Mouse (Mus musculus): Measurements from ENCODE around the gene Txnip. TPM values are rescaled to one million over a fixed set of nuclear protein-coding genes. Genes with fewer than 3 reads are reported as not detected.
"Not testable (repeated sequence)": the region's sequence is repeated elsewhere in the genome, so short reads cannot be mapped to it uniquely, and the experiment has no call there.

Txnip gene
- 100 to 1,000 TPM; 343 to 504 TPM for total RNA-seq (2021)
- long read RNA-seq, experiment 1, transcript Txnip-202 (8 exons, 2,827 nt), result major isoform, 9 of 59 reads
- long read RNA-seq, experiment 1, partial matches to known transcripts, result 11 of 59 reads
- long read RNA-seq, experiment 1, other reads (novel, unspliced or antisense), result 32 of 59 reads
- long read RNA-seq, experiment 2, transcript Txnip-201 (8 exons, 2,795 nt), result minor isoform, 9 of 55 reads
- long read RNA-seq, experiment 2, transcript Txnip-202 (8 exons, 2,827 nt), result major isoform, 14 of 55 reads
- long read RNA-seq, experiment 2, partial matches to known transcripts, result 11 of 55 reads
- long read RNA-seq, experiment 2, other reads (novel, unspliced or antisense), result 16 of 55 reads

DNA sequence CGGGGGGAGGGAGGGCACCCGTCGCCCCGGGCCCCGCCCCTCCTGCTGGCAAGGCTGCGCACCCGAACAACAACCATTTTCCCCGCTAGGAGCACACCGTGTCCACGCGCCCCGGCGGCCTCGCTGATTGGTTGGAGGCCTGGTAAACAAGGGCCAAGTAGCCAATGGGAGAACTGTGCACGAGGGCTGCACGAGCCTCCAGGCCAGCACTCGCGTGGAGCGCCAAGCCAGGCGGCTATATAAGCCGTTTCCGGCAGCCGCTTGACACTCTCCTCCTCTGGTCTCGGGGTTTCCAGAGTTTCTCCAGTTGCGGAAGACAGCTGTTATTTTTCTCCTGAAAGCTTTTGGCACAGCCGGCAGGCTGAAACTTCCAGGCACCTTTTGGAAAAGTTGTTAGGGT lies at the start of gene Txnip:
Txnip (plus strand) TSS at position 264 of the 400 bp plus-strand sequence.
- DNase-seq, result peak; percentile 100

DNA sequence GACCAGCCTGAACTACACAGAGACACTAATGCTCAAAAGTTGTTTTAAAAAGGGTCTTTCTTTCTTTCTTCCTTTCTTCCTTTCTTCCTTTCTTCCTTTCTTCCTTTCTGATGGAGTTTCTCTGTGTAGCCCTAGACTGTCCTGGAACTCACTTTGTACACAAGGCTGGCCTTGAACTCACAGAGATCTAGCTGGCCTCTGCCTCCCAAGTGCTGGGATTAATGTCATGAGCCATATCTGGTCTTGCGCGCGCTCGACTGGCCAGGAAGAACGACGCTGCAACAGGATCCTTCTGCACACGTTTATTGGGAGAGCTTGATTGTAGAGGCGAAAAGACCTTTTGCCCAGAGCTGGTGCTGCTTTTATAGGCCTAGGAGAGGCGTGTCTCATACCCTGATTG lies 49.8 kb upstream of the Txnip start:
- DNase-seq, result not testable (repeated sequence)

DNA sequence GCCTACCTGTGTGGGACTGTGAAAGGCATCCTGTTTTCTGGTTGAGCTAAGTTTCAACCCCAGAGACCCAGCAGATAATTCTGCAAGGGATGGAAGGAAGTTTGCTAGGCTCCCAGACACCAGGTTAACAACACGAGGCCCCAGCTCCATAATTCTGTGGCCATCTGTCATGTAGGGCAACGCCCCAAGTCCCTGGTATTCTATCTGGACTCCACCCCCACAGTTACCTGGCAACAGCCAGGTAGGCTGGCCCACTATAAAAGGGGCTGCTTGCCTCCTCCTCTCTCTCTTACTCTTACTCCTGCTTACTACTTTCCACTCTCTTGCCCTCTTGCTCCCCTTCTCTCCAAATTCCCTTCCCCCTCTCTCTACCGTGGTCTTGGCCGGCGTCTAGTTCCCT lies 37.6 kb upstream of the Txnip start:
- DNase-seq, result no peak

DNA sequence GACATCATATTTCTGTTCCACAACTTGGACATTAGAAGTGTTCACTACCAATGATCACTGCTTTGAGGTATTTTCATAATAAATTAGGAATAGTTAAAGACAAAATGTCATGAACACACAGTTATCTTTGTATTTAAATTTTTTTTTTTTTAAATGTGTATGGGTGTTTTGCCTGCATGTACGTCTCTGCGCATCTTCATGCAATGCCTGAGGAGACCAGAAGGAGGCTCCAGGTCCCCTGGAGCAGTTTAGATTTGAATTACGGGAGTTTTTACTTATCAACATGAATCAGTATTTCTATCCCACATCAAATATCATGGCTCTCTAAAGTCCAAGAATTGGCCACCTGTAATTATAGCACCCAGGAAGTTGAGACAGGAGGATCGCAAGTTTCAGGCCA lies 35.6 kb upstream of the Txnip start:
- no peak for DNase-seq

DNA sequence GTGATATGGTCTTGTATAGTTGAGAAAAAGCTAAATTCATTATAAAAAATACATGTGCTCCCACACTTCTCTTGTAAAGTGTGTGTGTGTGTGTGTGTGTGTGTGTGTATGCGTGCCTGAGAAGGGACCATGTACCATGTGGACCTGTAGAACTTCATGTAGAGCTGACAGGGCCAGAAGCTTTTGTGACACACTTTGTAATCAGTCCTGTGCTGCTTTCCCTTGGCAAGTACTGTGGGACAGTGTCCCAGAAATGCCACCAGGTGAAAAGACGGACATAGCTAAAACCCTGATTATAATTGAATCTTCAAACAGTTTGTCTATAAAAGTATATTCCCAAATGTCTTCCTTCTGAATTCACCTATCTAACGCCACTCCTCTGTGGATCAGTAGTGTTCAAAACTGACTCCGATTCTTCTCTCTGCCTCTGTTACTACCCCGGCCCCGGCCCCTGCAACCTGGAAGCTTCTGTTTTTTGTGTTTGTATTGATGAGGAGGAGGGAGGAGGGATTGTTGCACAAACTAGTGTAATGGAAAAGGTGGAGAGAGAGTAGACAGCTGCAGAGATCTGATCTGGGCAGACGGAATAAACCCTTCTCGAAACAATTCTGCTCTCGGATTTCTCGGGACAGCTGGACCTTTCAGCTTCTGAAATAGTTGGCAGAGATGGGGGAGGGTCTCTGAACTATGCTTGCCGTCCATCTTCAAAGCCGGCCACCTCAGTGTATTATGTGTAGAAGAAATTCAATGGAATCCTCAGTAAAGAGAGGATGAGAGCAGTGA lies 33.5 kb upstream of the Txnip start:
- no peak for DNase-seq

DNA sequence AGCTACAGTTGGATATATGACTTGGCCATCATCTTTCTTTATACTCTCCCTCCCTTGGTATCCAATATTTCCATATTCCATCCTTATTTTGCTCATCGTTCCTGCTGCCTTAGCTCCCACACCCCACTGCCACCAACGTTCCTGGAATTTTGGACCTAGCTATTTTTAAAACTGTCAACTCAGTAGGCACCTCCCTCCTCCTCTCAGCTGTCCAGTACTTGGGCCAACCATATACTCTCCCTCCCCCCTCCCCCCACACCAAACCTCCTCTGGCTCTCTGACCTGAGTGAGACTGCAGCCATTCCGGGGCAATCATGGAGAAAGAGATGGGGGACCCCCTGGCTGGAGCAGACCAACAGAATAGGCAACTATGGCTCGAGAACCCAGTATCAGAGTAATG lies 32.8 kb upstream of the Txnip start, which contains the start of gene Hfe2:
Hfe2 (plus strand) TSS at position 259 of the 400 bp plus-strand sequence.
- DNase-seq, result peak; percentile 54

DNA sequence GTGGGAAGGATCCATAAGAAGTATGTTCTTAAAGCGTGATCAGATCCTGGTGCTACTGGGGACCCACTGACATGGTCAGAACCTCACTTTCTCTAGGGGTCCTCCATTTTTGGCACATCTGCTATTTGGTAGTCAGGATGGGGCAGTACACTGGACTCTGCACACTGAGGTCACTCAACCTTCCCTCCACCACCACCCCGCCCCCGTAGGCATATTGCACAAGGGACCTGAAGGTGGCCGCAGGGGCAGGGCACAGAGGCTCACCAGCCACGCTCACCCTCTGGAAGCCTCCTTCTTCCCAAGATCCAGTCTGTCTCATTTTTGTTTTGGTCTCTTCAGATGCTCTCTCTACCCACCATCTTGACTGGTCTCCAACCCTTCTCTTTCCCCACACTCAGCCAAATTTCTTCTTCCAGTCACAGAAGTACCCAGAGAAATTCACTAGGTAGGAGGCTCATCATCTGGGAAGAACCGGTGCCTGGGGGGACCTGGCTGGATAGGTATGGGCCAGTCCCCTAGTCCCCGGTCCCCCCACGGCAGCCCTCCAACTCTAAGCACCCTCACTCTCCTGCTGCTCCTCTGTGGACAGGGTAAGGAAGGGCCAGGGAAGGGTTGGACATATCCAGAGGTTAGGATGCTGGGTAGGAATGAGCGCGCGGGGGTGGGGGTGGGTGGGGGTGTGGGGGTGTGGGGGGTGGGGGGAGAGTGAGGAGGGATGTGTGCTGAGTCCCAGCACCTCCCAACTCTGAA lies 31.6 kb upstream of the Txnip start:
- DNase-seq, result peak; percentile 52

DNA sequence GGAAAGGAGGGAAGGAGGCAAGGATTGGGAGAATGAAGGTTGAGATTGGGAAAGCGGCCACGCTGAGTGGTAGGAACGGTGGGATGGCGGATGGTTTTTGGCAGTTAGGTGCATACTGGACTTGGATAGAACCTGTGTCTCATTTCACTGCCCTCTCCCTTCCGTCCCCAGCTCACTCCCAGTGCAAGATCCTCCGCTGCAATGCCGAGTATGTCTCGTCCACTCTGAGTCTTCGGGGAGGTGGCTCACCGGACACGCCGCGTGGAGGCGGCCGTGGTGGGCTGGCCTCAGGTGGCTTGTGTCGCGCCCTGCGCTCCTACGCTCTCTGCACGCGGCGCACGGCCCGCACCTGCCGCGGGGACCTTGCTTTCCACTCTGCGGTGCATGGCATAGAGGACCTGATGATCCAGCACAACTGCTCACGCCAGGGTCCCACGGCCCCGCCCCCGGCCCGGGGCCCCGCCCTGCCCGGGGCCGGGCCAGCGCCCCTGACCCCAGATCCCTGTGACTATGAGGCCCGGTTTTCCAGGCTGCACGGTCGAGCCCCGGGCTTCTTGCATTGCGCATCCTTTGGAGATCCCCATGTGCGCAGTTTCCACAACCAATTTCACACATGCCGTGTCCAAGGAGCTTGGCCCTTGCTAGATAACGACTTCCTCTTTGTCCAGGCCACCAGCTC lies 30.8 kb upstream of the Txnip start:
- DNase-seq, result no peak

DNA sequence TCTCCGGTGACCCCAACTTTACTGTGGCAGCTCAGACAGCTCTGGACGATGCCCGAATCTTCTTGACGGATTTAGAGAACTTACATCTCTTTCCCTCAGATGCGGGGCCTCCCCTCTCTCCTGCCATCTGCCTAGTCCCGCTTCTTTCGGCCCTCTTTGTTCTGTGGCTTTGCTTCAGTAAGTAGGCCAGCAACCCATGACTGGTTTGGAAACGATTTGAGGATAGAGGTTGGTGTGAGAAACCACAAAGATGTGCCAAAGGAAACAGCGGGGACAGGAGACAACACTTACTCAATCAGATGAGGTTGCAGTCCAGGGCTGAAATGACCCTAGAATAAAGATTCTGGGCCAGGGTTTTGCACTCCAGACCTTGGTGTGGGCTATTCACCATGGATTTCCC lies 29.3 kb upstream of the Txnip start:
- no peak for DNase-seq

DNA sequence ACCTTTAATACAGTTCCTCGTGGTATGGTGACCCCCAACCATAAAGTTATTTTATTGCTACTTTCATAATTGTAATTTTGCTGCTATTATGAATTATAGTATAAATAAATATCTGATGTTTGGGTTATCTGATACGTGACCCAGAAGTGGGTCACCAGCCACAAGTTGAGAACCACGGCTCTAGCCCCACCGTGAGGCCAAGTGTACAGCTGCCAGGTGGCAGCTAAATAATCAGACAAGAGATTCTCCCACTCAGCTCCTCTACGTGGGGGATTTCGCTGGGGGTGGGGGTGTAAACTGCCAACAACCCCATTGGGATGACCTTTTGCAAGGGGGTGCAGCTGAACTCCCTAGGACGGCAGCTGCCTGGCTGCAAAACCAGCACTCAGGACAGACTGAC lies 25.7 kb upstream of the Txnip start:
- DNase-seq, result no peak

DNA sequence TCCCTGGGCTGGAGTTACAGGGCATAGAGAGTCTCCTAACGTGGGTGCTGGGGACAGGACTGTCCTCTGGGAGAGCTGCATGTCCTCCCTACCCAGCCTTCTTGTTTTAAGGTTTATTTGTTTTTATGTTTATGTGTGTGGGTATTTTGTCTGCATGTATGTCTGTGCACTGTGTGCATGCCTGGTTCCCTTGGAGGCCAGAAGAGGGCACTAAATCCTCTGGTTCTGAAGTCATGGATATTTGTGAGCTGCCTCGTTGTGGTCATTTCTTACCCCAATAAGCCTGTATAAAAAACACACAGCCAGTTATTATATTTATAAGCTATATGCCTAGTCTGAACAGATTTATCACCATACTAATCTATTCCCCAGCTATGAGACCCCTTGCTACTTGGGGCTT lies 23.5 kb upstream of the Txnip start:
- DNase-seq, result no peak

DNA sequence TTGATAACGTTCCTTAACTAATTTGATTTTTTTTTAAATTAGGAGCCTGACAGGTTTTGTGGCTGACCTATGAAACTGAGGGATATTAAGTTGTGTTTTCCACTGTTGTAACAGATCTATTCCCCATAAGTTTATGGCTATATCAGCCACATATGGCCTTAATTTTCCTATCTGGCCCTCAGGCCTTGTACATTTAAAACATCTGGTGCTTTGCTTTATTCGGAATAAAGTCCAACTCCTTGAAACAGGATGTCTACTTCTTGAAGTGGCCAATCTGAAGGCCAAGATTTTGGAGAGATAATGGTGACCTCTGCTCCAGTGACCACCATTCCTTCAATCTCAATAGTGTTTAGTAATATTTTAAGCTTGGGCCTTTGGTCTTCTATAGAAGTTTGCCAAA lies 18.4 kb upstream of the Txnip start:
- no peak for DNase-seq

DNA sequence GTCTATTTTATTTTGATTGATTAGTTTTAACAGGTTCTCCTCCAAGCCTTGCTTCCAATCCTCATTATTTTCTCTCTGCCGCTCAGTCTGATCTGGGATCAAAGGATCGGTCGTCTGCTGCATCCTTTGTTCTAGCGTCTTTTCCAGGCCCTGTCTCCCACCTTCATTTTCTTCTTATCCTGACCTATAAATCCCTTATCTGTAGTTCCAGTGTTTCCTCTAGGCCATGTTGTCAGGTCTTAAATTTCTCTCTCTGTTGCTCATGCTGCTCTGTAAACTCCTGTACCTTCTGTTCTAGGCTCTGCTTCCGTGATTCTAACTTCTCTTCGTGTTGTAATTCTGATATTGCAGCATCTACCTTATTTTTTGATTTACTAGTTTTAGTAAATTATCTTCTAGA lies 17.0 kb upstream of the Txnip start:
- DNase-seq, result no peak

DNA sequence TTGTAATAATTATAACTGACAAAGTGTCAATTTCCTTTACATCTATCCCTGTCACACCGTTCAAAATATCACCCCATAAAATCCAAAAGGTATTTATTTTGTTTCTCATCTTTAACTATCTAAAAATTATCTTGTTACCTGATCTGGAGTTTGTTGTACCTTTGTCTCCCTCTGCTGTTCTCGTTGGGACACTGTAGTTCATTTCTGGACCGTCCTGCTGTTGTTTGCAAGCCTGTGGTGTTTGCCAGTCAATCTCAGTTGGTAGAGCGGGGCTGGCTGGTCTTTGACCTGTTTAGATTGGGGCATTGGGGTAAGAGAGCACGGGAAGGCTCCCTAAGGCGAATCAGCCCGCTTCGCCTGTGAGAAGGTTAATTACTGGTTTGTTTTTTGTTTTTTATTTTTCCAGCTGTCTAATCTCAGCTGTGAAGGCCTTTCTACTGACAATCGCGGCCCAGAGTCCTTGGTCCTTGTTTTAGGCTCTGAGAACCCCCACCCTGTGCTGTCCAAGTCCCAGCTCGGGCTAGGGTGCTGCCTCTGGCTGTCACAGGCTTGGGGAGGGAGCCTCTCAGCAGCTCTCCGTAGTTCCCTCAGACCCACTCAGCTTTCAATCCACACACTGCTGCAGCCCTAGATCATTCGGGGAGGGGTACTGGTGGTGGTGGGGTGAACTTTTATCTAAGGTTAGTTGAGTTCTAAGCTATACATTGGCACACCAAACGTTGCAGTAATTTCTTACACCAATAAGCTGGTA lies 16.3 kb upstream of the Txnip start:
- no peak for DNase-seq

DNA sequence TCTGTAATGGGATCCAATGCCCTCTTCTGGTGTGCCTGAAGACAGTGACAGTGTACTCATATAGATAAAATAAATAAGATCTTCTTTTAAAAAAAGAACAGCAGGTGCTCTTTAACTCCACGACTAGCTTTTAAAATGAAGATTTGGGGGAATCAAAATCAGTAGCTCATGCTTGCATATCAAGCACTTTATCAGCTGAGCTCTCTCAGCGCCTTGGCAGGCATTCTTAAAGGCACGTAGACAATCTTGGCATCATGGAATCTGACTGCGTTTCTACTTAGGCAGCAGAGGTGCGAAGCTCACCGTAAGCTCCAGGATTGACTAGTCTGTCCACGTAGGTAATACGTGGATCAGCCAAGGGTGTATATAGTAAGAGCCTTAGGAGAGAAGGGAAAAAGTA lies 15.2 kb upstream of the Txnip start:
- DNase-seq, result no peak

DNA sequence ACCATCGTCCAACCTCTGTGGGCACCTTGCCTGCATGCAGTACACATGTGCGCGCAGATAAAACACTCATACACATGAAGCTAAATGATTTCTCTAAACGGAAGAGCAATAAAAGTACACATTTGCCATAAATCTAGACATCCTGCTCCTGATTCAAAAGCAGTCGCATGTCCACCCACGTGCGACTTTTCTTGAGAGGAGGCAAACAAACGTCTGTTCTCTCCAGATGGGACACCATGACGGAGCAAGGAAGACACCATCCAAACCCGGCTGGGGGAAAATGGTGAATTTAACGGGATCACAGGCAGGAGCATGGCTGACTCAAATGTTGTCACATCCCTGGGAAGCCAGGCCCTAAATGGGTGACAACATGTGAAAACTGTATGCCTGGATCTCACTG lies 14.4 kb upstream of the Txnip start:
- DNase-seq, result no peak

DNA sequence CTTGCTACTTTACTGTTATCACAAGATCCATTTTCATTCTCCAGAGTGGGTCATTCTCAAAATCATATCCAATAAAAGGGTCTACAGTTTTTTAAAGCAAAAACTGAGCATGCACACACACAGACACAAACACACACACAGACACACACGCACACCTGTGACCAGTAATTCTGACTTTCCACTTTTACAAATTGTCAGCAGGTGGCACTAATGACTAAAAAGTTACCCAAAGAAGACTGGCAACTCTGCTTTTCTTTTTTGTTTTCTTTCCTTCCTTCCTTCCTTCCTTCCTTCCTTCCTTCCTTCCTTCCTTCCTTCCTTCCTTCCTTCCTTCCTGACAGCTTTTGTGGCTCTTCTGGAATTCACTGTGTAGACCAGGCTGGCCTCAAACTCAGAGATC lies 12.2 kb upstream of the Txnip start:
- no peak for DNase-seq

DNA sequence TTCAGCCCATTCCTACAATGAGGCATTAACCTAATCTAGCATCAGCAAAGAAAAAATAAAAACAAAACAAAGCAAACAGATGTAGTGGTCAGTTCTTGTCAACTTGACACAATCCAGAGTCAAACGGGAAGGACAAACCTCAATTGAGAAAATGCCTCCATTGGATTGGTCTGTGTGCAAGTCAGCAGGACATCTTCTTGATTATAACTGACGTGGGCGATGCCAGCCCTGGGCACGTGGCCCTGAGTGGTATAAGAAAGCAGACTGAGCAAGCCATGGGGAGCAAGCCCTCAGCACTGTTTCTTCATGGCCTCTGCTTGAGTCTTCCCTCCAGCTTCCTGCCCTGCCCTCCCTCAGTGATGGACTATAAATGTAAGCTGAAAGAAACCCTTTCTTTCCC lies 10.9 kb upstream of the Txnip start:
- DNase-seq, result no peak

DNA sequence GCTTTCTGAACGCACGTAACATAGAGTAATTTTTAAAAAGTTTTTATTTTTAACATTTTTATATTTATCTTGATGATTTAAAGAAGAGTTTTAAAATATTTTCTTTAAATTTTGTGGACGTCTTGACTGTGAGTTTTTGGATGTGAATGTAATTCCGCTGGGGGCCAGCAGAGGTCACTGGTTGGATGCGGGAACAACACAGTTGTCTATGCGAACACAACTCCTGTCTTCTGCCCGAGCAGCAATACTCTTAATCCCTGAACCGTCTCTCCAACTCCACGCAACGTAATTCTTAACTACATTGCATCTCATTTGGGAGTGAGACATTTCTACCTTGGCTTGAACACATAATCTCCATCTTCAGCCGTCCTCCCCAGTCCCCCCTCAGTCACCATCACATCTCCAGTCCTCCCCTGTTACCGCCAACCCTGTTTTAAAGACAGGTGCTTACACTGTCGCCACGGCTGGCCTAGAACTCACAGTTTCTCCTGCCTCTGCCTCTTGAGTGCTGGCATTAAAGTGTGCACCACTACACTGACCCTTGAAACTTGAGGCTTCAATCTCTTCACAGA lies 10.3 kb upstream of the Txnip start:
- peak; percentile 49 for DNase-seq

DNA sequence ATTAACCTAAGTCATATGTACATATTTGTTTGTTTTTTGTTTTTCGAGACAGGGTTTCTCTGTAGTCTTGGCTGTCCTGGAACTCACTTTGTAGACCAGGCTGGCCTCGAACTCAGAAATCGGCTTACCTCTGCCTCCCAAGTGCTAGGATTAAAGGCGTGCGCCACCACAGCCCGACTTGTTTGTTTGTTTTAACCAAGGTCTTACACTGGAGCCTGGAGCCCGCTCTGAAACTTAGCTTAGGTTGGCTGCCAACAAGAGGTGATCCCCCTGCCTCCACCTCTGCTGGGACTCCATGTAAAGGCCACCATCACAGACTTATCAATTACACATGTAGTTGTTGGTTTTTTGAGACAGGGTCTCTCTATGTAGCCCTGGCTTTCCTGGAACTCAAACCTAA lies 8.9 kb upstream of the Txnip start:
- no peak for DNase-seq

DNA sequence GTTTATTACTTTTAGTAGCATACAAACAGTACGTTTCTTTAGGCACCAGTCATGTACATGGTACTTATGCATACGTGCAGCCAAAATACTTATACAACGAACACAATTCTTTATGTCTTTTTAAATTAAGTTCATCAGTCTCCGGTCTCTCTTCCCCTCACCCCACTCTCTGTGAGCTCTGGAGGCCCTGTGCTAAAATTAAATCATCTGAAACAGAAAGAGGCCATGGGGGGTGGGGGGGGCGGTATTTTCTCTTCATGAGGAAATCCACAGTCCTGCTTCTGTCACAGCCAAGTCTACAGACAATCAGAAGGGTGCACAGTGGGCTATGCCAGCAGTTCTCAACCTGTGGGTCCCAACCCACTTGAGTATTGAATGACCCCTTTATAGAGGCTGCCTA lies 8.4 kb upstream of the Txnip start:
- no peak for DNase-seq

Measured in gastrocnemius, postnatal 25 days (tissue).